10 mouse cellular contexts compared by ENCODE assay signal in genomic region chr5:101239298-101240118, GRCm38 (mm10).
DNase-seq lines count a peak whose midpoint lies in the region; ATAC-seq and TF ChIP-seq lines count a peak whose summit lies in the region.
"Had no signal": no experiment of that assay in that cellular context is flagged by ENCODE, and none has a peak within 500 bp of the region (broad histone marks: within the 10 kb centered on the region; RNA-seq: fewer than 3 reads in every experiment).

No protein-coding gene starts in this region.

- no peak overlapping the region for H3K27ac ChIP-seq in heart, adult 2 months
- H3K27ac ChIP-seq in lung, postnatal 0 days (ENCODE audit: low read length): no peak overlapping the region
- H3K27ac ChIP-seq: hindbrain, embryonic 12.5 days had no signal

- no peaks in the 10 kb centered on the region for H3K36me3 ChIP-seq in heart, adult 2 months (ENCODE audit: control insufficient read depth, insufficient read depth, low read length)
- no peaks in the 10 kb centered on the region for H3K36me3 ChIP-seq in lung, postnatal 0 days (ENCODE audit: insufficient read depth, low read length)
- peaks cover 5% of the 10 kb centered on the region; the same call in 1 of the 2 replicates for H3K36me3 ChIP-seq in splenic B cell, adult 2 months (ENCODE audit: control insufficient read depth, insufficient read depth, low read length, poor library complexity, severe bottlenecking)
- H3K36me3 ChIP-seq: hindbrain, embryonic 12.5 days had no signal

- WGBS in heart, adult 2 months: 46% methylated on average over 16 of the region's 16 CpGs
- WGBS in lung, postnatal 0 days: 32% methylated on average over 16 of the region's 16 CpGs

- H3K4me2 ChIP-seq in lung, postnatal 0 days (replicated peaks; ENCODE audit: low read depth, low read length): peak overlapping the region; percentile 49
- H3K4me2 ChIP-seq: hindbrain, embryonic 12.5 days; midbrain, embryonic 11.5 days had no signal

- no peak for TF ChIP-seq POLR2A in heart, adult 2 months (IDR thresholded peaks at IDR 0.05; ENCODE audit: insufficient read depth, low read depth, low read length)

- no peaks in the 10 kb centered on the region for H3K27me3 ChIP-seq in heart, adult 2 months (ENCODE audit: control insufficient read depth, insufficient read depth, low read length)
- H3K27me3 ChIP-seq in lung, postnatal 0 days (replicated peaks; ENCODE audit: insufficient read depth, low read length): no peaks in the 10 kb centered on the region
- H3K27me3 ChIP-seq in splenic B cell, adult 2 months (ENCODE audit: control insufficient read depth, insufficient read depth, low read length, poor library complexity, severe bottlenecking): no peaks in the 10 kb centered on the region
- H3K27me3 ChIP-seq: hindbrain, embryonic 12.5 days had no signal

- 0 out of 2 replicates have a peak, but pooled peaks cover 2% of the 10 kb centered on the region for H3K79me2 ChIP-seq in heart, adult 2 months (replicated peaks; ENCODE audit: control insufficient read depth, insufficient read depth, low read length)

- DNase-seq in heart, adult 2 months: peak; percentile 14 to 21
- DNase-seq in heart, adult 8-10 months (ENCODE audit: low spot score): no peak
- peak; percentile 6 for DNase-seq in lung, postnatal 0 days (ENCODE audit: low spot score)
- DNase-seq in splenic B cell, adult 2 months (ENCODE audit: low read depth, low spot score): peak; percentile 49
- DNase-seq in Muller cell, postnatal 12 days (ENCODE audit: inconsistent ontology term): no peak
- DNase-seq in adrenal gland, adult 8-10 months: no peak
- no peak for DNase-seq in retina, postnatal 1 day

- H3K9ac ChIP-seq in heart, adult 2 months (ENCODE audit: low read depth, low read length): no peak overlapping the region
- no peak overlapping the region for H3K9ac ChIP-seq in lung, postnatal 0 days (replicated peaks; ENCODE audit: low read depth)
- H3K9ac ChIP-seq: hindbrain, embryonic 12.5 days had no signal

- H3K4me3 ChIP-seq in heart, adult 2 months: peak overlapping the region; percentile 26; the same call in 1 of the 2 replicates
- H3K4me3 ChIP-seq in lung, postnatal 0 days (ENCODE audit: low read depth, low read length): peak overlapping the region; percentile 42
- H3K4me3 ChIP-seq: hindbrain, embryonic 12.5 days had no signal

- ATAC-seq in granulocyte monocyte progenitor cell, adult 5-6 weeks (replicated peaks; ENCODE audit: poor library complexity, severe bottlenecking): peak; percentile 86
- ATAC-seq in lung, postnatal 0 days: no peak

- TF ChIP-seq EP300 in heart, adult 2 months (IDR thresholded peaks at IDR 0.05; ENCODE audit: insufficient read depth, low read depth, low read length): no peak
- TF ChIP-seq EP300 in lung, postnatal 0 days (IDR thresholded peaks at IDR 0.05): no peak

- TF ChIP-seq CTCF in heart, adult 2 months (IDR thresholded peaks at IDR 0.05): no peak
- no peak for TF ChIP-seq CTCF in lung, postnatal 0 days (IDR thresholded peaks at IDR 0.05)

- no peaks in the 10 kb centered on the region for H3K9me3 ChIP-seq in lung, postnatal 0 days (ENCODE audit: low read length)
- H3K9me3 ChIP-seq: hindbrain, embryonic 12.5 days had no signal

- intact Hi-C loops in heart, adult 2 months (cut with DNase I): no loop called here

- no peaks in the 10 kb centered on the region for H3K4me1 ChIP-seq in heart, adult 2 months (ENCODE audit: control insufficient read depth, insufficient read depth, low read length)
- no peaks in the 10 kb centered on the region for H3K4me1 ChIP-seq in lung, postnatal 0 days (ENCODE audit: insufficient read depth, low read depth, low read length)
- H3K4me1 ChIP-seq: hindbrain, embryonic 12.5 days had no signal

Comparison
In these comparisons a context has a peak if more than half of its experiments do, and no peak if none do; other contexts are left out.
1. DNase-seq: peak in heart, adult 2 months (2 of 2), lung, postnatal 0 days (single experiment) and splenic B cell, adult 2 months (single experiment); none in heart, adult 8-10 months (single experiment), Muller cell, postnatal 12 days (single experiment), adrenal gland, adult 8-10 months (single experiment) and retina, postnatal 1 day (single experiment).